26 mouse cellular contexts compared by ENCODE assay signal in the genomic region with DNA sequence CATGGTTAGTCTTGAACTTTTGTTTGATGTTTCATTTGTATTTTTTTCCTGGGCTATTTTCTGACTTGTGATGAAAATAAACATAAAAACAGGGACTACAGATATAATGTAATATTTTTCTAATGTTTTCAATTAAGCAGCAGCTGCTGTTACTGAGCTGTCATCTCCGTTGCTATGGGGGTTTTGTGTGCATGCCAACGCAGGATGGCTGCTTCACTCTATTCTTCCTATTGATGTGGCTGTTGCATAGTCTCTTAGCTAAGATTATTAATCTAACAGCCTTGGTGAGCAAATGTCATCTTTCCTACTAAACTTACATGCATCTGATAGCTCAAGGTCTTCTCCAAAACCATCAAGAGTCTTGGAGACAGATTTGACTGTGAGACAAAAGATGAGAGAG.
DNase-seq lines count a peak whose midpoint lies in the region; ATAC-seq lines count a peak whose summit lies in the region.
"Had no signal": no experiment of that assay in that cellular context is flagged by ENCODE, and none has a peak within 500 bp of the region (broad histone marks: within the 10 kb centered on the region; RNA-seq: fewer than 3 reads in every experiment).

No protein-coding gene starts in this region.

- 69% methylated on average over 2 of the region's 2 CpGs for WGBS in hindbrain, embryonic 14.5 days
- 79% methylated on average over 2 of the region's 2 CpGs for WGBS in hindbrain, embryonic 11.5 days

- no peak overlapping the region for H3K4me3 ChIP-seq in hindbrain, embryonic 14.5 days (replicated peaks; ENCODE audit: low read length)
- H3K4me3 ChIP-seq in hindbrain, embryonic 11.5 days (ENCODE audit: low read depth, low read length): no peak overlapping the region
- H3K4me3 ChIP-seq: hindbrain, embryonic 13.5 days; kidney, embryonic 15.5 days; megakaryocyte, embryonic 14.5 days; midbrain, embryonic 12.5 days had no signal

- H3K36me3 ChIP-seq in hindbrain, embryonic 14.5 days (replicated peaks; ENCODE audit: control insufficient read depth, insufficient read depth): no peaks in the 10 kb centered on the region
- H3K36me3 ChIP-seq in hindbrain, embryonic 11.5 days (ENCODE audit: control insufficient read depth, insufficient read depth, low read length): no peaks in the 10 kb centered on the region
- H3K36me3 ChIP-seq: hindbrain, embryonic 13.5 days; kidney, embryonic 15.5 days; midbrain, embryonic 12.5 days had no signal

- no peaks in the 10 kb centered on the region for H3K27me3 ChIP-seq in hindbrain, embryonic 14.5 days (ENCODE audit: control insufficient read depth, insufficient read depth, low read length)
- no peaks in the 10 kb centered on the region for H3K27me3 ChIP-seq in hindbrain, embryonic 11.5 days (ENCODE audit: control insufficient read depth, insufficient read depth, low read length)
- H3K27me3 ChIP-seq: hindbrain, embryonic 13.5 days; kidney, embryonic 15.5 days; megakaryocyte, embryonic 14.5 days; midbrain, embryonic 12.5 days had no signal

- DNase-seq in hindbrain, embryonic 14.5 days (ENCODE audit: low spot score): peak; percentile 29
- no peak for DNase-seq in hindbrain, embryonic 11.5 days (ENCODE audit: low spot score)
- DNase-seq in right cerebral cortex, postnatal 10 days (ENCODE audit: low spot score in 2 of 2): peak; percentile 31 to 33
- no peak for DNase-seq in right cerebral cortex, postnatal 25 days
- peak; percentile 30 to 45 for DNase-seq in layer of hippocampus, adult 8-10 months (ENCODE audit: low spot score in 2 of 2)
- DNase-seq in telencephalon, adult 2 months (ENCODE audit: low read depth, low spot score): peak; percentile 4
- no peak for DNase-seq in ovary, postnatal 36 days (ENCODE audit: low spot score)
- no peak for DNase-seq in heart, adult 9 months (ENCODE audit: low spot score in 2 of 2)
- DNase-seq: adrenal gland, postnatal 25 days; cerebellum, adult 2 months; cerebellum, postnatal 25 days; gastrocnemius, postnatal 10 days; kidney, adult 11 months; kidney, postnatal 25 days; liver; lung, embryonic 14.5 days; lung, postnatal 14 days; retina, postnatal 1 day had no signal

- H3K9ac ChIP-seq in hindbrain, embryonic 14.5 days: no peak overlapping the region
- H3K9ac ChIP-seq in hindbrain, embryonic 11.5 days (ENCODE audit: low read depth, low read length): no peak overlapping the region
- H3K9ac ChIP-seq: hindbrain, embryonic 13.5 days; kidney, embryonic 15.5 days; liver, embryonic 14.5 days; lung, embryonic 14.5 days; midbrain, embryonic 12.5 days had no signal

- ATAC-seq in hindbrain, embryonic 14.5 days (ENCODE audit: low FRiP score): no peak
- ATAC-seq in hindbrain, embryonic 11.5 days (ENCODE audit: low FRiP score): no peak
- ATAC-seq: CD4-positive, CD25-positive, alpha-beta regulatory T cell, adult 4 months; forebrain, embryonic 16.5 days; inflammation-experienced regulatory T-cells, adult 6 months had no signal

- no peak overlapping the region for H3K27ac ChIP-seq in hindbrain, embryonic 14.5 days
- no peak overlapping the region for H3K27ac ChIP-seq in hindbrain, embryonic 11.5 days (ENCODE audit: low read depth, low read length)
- H3K27ac ChIP-seq: hindbrain, embryonic 13.5 days; kidney, embryonic 15.5 days; liver, embryonic 14.5 days; midbrain, embryonic 12.5 days had no signal

- H3K4me1 ChIP-seq in hindbrain, embryonic 14.5 days (replicated peaks; ENCODE audit: control insufficient read depth, insufficient read depth, low read length): no peaks in the 10 kb centered on the region
- H3K4me1 ChIP-seq in hindbrain, embryonic 11.5 days (replicated peaks; ENCODE audit: control insufficient read depth, insufficient read depth, low read length): no peaks in the 10 kb centered on the region
- H3K4me1 ChIP-seq: hindbrain, embryonic 13.5 days; kidney, embryonic 15.5 days; megakaryocyte, embryonic 14.5 days; midbrain, embryonic 12.5 days had no signal

- no peaks in the 10 kb centered on the region for H3K9me3 ChIP-seq in hindbrain, embryonic 14.5 days (ENCODE audit: control insufficient read depth, low read length)
- no peaks in the 10 kb centered on the region for H3K9me3 ChIP-seq in hindbrain, embryonic 11.5 days (ENCODE audit: control insufficient read depth, low read length)
- H3K9me3 ChIP-seq: hindbrain, embryonic 13.5 days; kidney, embryonic 15.5 days; megakaryocyte, embryonic 14.5 days; midbrain, embryonic 12.5 days had no signal

- no peak overlapping the region for H3K4me2 ChIP-seq in hindbrain, embryonic 14.5 days (replicated peaks)
- no peak overlapping the region for H3K4me2 ChIP-seq in hindbrain, embryonic 11.5 days (replicated peaks; ENCODE audit: low read depth, low read length)
- H3K4me2 ChIP-seq: hindbrain, embryonic 13.5 days; kidney, embryonic 15.5 days; lung, embryonic 14.5 days; midbrain, embryonic 12.5 days had no signal

Comparison
In these comparisons a context has a peak if more than half of its experiments do, and no peak if none do; other contexts are left out.
1. DNase-seq: peak in hindbrain, embryonic 14.5 days (single experiment), right cerebral cortex, postnatal 10 days (2 of 2), layer of hippocampus, adult 8-10 months (2 of 2) and telencephalon, adult 2 months (single experiment); none in hindbrain, embryonic 11.5 days (single experiment), right cerebral cortex, postnatal 25 days (single experiment), ovary, postnatal 36 days (single experiment) and heart, adult 9 months (0 of 2).